Mouse (Mus musculus): Measurements from ENCODE around the gene Pgls. TPM values are rescaled to one million over a fixed set of nuclear protein-coding genes. Genes with fewer than 3 reads are reported as not detected.

Gene Pgls
- polyA plus RNA-seq, 1 experiment from 2014 or later, result 205 TPM

GRCm38 (mm10) chr8:71626753-71627152, 34.8 kb downstream of the Pgls start:
- Histone ChIP-seq H3K9ac (ENCODE audit: low read length) (no peak overlapping the region), H3K4me3 (ENCODE audit: low read length) (no peak overlapping the region), H3K4me1 (ENCODE audit: control insufficient read depth, insufficient read depth, low read length) (peaks cover 16% of the 10 kb centered on the region), H3K27me3 (ENCODE audit: control insufficient read depth, insufficient read depth, low read length) (peaks cover 12% of the 10 kb centered on the region), H3K4me2 (ENCODE audit: low read depth, low read length) (no peak overlapping the region), H3K36me3 (ENCODE audit: control insufficient read depth, insufficient read depth) (peaks cover 37% of the 10 kb centered on the region), H3K27ac (ENCODE audit: low read length) (peak overlapping the region; percentile 71; the same call in 1 of the 2 replicates), H3K9me3 (replicated peaks; ENCODE audit: control insufficient read depth, low read length) (peaks cover 21% of the 10 kb centered on the region)
- ATAC-seq (replicated peaks; ENCODE audit: extremely low read depth, insufficient read depth, low FRiP score), result no peak
- WGBS, result 82% methylated on average over 9 of the region's 9 CpGs

- peaks cover 29% of the 10 kb centered on the region for H3K36me3 ChIP-seq (ENCODE audit: control insufficient read depth, insufficient read depth)
- H3K9ac ChIP-seq (ENCODE audit: low read length), result no peak overlapping the region
- peaks cover 15% of the 10 kb centered on the region for H3K9me3 ChIP-seq (replicated peaks; ENCODE audit: control insufficient read depth, low read length)
- 32% methylated on average over 9 of the region's 9 CpGs for WGBS
- peaks cover 16% of the 10 kb centered on the region for H3K4me1 ChIP-seq (ENCODE audit: control insufficient read depth, insufficient read depth, low read length)
- no peak overlapping the region for H3K4me2 ChIP-seq (ENCODE audit: low read depth, low read length)
- H3K27me3 ChIP-seq (ENCODE audit: control insufficient read depth, insufficient read depth, low read length), result peaks cover 12% of the 10 kb centered on the region
- ATAC-seq (replicated peaks; ENCODE audit: extremely low read depth, insufficient read depth, low FRiP score), result peak; percentile 40
- no peak overlapping the region for H3K4me3 ChIP-seq (ENCODE audit: low read length)
- H3K27ac ChIP-seq (ENCODE audit: low read length), result peak overlapping the region; percentile 71
Measured at GRCm38 (mm10) chr8:71627265-71628099, 35.5 kb downstream of the Pgls start.

DNA sequence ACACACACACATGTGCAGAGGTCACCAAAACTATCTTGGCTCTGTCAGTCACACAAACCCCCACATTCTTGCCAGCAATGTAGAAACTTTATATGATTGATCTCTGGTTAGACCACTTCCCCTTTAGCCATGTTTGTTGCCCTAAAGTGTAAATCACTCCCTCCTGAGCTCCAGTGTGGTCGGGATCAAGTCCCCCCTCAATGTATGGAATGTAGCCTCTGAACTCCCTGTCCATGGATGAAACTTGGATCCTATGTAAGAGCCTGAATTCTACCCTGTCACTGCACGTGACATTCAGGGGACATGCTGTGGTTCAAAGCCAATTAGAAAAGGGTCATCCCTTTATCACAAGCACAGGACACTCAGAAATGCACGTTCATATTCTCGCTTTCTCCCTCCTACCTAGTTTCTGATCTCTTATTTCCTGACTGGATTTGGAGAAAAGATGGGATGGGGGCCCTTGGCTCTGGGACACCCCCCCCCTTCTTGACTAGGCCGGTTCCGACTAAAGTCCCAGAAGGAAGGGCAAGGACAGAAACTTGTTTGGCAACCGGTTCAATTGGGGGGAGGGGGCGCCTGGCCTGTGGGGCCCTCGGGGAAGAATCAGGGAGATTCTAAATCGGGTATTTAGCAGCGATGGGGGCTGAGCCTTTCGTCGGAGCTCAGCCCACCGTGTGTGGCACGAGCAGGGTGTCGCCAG, 36.6 kb downstream of the Pgls start:
- ATAC-seq (replicated peaks; ENCODE audit: extremely low read depth, insufficient read depth, low FRiP score), result no peak
- H3K36me3 ChIP-seq (ENCODE audit: control insufficient read depth, insufficient read depth), result peaks cover 19% of the 10 kb centered on the region
- 10% methylated on average over 16 of the region's 16 CpGs for WGBS
- H3K27ac ChIP-seq (ENCODE audit: low read length), result peak overlapping the region; percentile 71
- peak overlapping the region; percentile 59 for H3K9ac ChIP-seq (ENCODE audit: low read length)
- peaks cover 12% of the 10 kb centered on the region for H3K9me3 ChIP-seq (replicated peaks; ENCODE audit: control insufficient read depth, low read length)
- peaks cover 16% of the 10 kb centered on the region for H3K4me1 ChIP-seq (ENCODE audit: control insufficient read depth, insufficient read depth, low read length)
- H3K27me3 ChIP-seq (ENCODE audit: control insufficient read depth, insufficient read depth, low read length), result peaks cover 17% of the 10 kb centered on the region
- peak overlapping the region; percentile 68 for H3K4me2 ChIP-seq (ENCODE audit: low read depth, low read length)
- peak overlapping the region; percentile 49 for H3K4me3 ChIP-seq (ENCODE audit: low read length)

DNA sequence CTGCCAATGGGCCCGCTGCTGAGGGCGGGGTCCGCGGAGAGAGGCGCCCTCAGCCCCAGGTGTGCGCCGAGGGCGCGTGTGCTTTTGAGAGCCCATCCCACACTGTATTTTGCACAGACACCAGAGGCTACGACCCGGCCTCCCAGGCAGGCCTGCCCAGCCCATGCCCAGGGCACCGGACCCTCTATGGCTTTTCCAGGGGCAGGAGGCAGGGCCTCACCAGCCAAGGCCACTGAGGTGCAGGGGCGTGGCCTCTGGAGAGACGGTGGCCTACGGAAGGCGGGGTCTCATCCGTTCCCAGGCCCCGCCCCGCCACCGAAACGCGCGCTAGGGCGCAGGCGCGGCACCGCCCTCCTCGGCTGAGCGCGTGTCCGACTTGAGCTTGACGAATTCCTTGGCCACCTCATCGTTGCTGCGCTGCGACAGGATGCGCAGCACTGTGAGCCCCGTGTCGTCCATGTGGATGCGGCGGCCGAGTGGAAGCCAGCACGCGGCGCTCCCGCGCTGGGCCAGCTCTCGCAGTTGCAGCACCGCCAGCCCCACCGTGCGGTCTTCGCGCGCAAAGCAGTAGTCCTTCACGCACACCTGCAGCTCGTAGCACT, 37.2 kb downstream of the Pgls start:
- WGBS, result under 1% methylated on average over 55 of the region's 55 CpGs
- H3K36me3 ChIP-seq (ENCODE audit: control insufficient read depth, insufficient read depth), result peaks cover 12% of the 10 kb centered on the region
- peak overlapping the region; percentile 68 for H3K4me2 ChIP-seq (ENCODE audit: low read depth, low read length)
- H3K27ac ChIP-seq (ENCODE audit: low read length), result peak overlapping the region; percentile 71
- peaks cover 22% of the 10 kb centered on the region for H3K27me3 ChIP-seq (ENCODE audit: control insufficient read depth, insufficient read depth, low read length)
- H3K4me3 ChIP-seq (ENCODE audit: low read length), result peak overlapping the region; percentile 49
- H3K9me3 ChIP-seq (replicated peaks; ENCODE audit: control insufficient read depth, low read length), result peaks cover 9% of the 10 kb centered on the region
- peak overlapping the region; percentile 60 for H3K9ac ChIP-seq (ENCODE audit: low read length)
- ATAC-seq (replicated peaks; ENCODE audit: extremely low read depth, insufficient read depth, low FRiP score), result peak; percentile 81
- peaks cover 16% of the 10 kb centered on the region for H3K4me1 ChIP-seq (ENCODE audit: control insufficient read depth, insufficient read depth, low read length)

DNA sequence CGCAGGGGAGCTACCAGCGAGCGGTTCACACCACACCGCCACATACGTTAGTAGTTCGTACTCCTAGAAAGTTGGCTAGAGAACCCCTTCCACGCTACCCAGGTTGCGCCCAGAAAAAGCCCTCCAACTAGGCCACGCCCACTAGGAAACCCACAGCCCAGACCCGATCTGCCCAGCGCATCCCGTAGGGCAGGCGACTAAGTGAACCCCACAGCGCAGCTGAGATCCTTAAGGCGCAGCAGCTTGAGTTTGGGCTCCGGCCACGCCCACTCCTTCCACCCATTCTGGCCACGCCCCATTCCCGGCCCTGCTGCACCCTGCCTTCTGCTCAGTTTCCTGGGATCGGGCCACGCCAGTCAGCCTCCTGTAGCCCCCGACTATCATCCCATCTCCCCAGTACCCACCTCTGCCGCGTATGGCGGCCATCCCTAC, 37.8 kb downstream of the Pgls start:
- peak overlapping the region; percentile 68 for H3K4me2 ChIP-seq (ENCODE audit: low read depth, low read length)

GRCm38 (mm10) chr8:71630761-71631160, 38.8 kb downstream of the Pgls start:
- Histone ChIP-seq H3K9me3 (replicated peaks; ENCODE audit: control insufficient read depth, low read length) (peaks cover 9% of the 10 kb centered on the region), H3K4me2 (ENCODE audit: low read depth, low read length) (no peak overlapping the region), H3K27ac (ENCODE audit: low read length) (no peak overlapping the region), H3K36me3 (ENCODE audit: control insufficient read depth, insufficient read depth) (peaks cover under 1% of the 10 kb centered on the region; the same call in 1 of the 2 replicates), H3K4me3 (ENCODE audit: low read length) (no peak overlapping the region), H3K4me1 (ENCODE audit: control insufficient read depth, insufficient read depth, low read length) (peaks cover 19% of the 10 kb centered on the region), H3K9ac (ENCODE audit: low read length) (no peak overlapping the region), H3K27me3 (ENCODE audit: control insufficient read depth, insufficient read depth, low read length) (peaks cover 22% of the 10 kb centered on the region)
- 75% methylated on average over 6 of the region's 6 CpGs for WGBS
- ATAC-seq (replicated peaks; ENCODE audit: extremely low read depth, insufficient read depth, low FRiP score), result no peak

More for the DNA sequence above, 37.8 kb downstream of the Pgls start:
- Histone ChIP-seq H3K4me3 (ENCODE audit: low read length) (peak overlapping the region; percentile 49), H3K9me3 (replicated peaks; ENCODE audit: control insufficient read depth, low read length) (peaks cover 9% of the 10 kb centered on the region), H3K4me1 (ENCODE audit: control insufficient read depth, insufficient read depth, low read length) (peaks cover 19% of the 10 kb centered on the region), H3K9ac (ENCODE audit: low read length) (peak overlapping the region; percentile 60; the same call in 1 of the 2 replicates), H3K27ac (ENCODE audit: low read length) (no peak overlapping the region), H3K27me3 (ENCODE audit: control insufficient read depth, insufficient read depth, low read length) (peaks cover 22% of the 10 kb centered on the region), H3K36me3 (ENCODE audit: control insufficient read depth, insufficient read depth) (peaks cover 6% of the 10 kb centered on the region)
- WGBS, result 5% methylated on average over 25 of the region's 25 CpGs
- ATAC-seq (replicated peaks; ENCODE audit: extremely low read depth, insufficient read depth, low FRiP score), result peak; percentile 1; the same call in 1 of the 2 replicates

DNA sequence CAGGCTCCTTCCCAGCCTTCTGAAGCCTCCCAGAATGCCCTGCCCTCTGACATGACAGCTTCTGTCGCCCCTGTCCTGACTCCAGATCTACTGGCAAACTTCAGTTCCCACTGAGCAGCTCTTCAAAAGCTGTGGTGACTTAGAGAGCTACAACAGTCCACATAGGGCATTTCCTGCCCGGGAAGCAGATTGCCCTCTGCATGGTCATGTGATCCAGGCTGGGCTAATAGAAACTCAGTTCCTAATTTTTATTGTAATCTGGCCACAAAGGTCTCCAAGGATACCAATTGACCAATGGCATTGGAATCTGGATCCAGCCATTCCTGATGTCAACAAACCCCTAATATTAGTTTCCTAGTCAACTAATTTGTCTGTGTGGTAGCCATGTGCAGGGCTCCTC, 39.9 kb downstream of the Pgls start:
- no peak overlapping the region for H3K4me2 ChIP-seq (ENCODE audit: low read depth, low read length)
- ATAC-seq (replicated peaks; ENCODE audit: extremely low read depth, insufficient read depth, low FRiP score), result no peak
- peaks cover 22% of the 10 kb centered on the region for H3K27me3 ChIP-seq (ENCODE audit: control insufficient read depth, insufficient read depth, low read length)
- H3K9me3 ChIP-seq (replicated peaks; ENCODE audit: control insufficient read depth, low read length), result peaks cover 9% of the 10 kb centered on the region
- WGBS, result 69% methylated on average over 2 of the region's 2 CpGs
- no peak overlapping the region for H3K9ac ChIP-seq (ENCODE audit: low read length)
- no peak overlapping the region for H3K27ac ChIP-seq (ENCODE audit: low read length)
- no peaks in the 10 kb centered on the region for H3K36me3 ChIP-seq (ENCODE audit: control insufficient read depth, insufficient read depth)
- H3K4me1 ChIP-seq (ENCODE audit: control insufficient read depth, insufficient read depth, low read length), result peaks cover 19% of the 10 kb centered on the region
- no peak overlapping the region for H3K4me3 ChIP-seq (ENCODE audit: low read length)

DNA sequence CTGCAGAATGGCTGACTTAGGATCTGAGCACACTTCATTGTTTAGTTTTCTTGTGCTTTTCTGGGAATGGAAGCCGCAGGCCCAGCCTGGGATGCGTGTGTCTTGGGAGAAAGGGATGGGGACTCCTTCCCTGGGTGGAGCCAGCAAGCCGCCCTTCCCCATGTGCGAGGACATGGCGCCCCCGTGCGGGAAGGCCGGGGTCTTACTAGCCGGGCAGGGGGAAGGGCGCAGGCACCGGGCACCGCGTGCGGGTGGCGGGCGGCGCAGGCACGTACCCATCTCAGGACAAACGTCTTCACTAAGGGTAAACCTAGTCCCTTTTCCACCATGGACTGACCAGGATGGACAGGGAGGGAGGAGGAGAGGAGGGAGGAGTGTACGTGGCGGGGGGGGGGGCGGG, 41.2 kb downstream of the Pgls start:
- Histone ChIP-seq H3K9ac (ENCODE audit: low read length) (no peak overlapping the region), H3K36me3 (ENCODE audit: control insufficient read depth, insufficient read depth) (no peaks in the 10 kb centered on the region), H3K27ac (ENCODE audit: low read length) (no peak overlapping the region), H3K4me2 (ENCODE audit: low read depth, low read length) (no peak overlapping the region), H3K27me3 (ENCODE audit: control insufficient read depth, insufficient read depth, low read length) (peaks cover 22% of the 10 kb centered on the region), H3K9me3 (replicated peaks; ENCODE audit: control insufficient read depth, low read length) (peaks cover 9% of the 10 kb centered on the region), H3K4me3 (ENCODE audit: low read length) (no peak overlapping the region), H3K4me1 (ENCODE audit: control insufficient read depth, insufficient read depth, low read length) (peaks cover 16% of the 10 kb centered on the region)
- no peak for ATAC-seq (replicated peaks; ENCODE audit: extremely low read depth, insufficient read depth, low FRiP score)
- 11% methylated on average over 19 of the region's 22 CpGs for WGBS
